Mouse (Mus musculus) bone marrow, adult 2 months (tissue): ENCODE results near the gene Tmem159.

Experiments used
- CTCF ChIP-seq: fragments of 200-500 bp; IDR thresholded peaks from 2 replicates; pipeline ENCODE4 v1.5.1; 2011; ENCODE audit warnings: low read length, control low read depth; ENCODE audit not compliant: control insufficient read depth, insufficient read depth
- POLR2A ChIP-seq: fragments of 200-500 bp; IDR thresholded peaks from 2 replicates; pipeline ENCODE4 v1.6.1; 2011; ENCODE audit warnings: low read depth, mild to moderate bottlenecking, control low read depth, low read length, borderline replicate concordance; ENCODE audit not compliant: control insufficient read depth

DNA sequence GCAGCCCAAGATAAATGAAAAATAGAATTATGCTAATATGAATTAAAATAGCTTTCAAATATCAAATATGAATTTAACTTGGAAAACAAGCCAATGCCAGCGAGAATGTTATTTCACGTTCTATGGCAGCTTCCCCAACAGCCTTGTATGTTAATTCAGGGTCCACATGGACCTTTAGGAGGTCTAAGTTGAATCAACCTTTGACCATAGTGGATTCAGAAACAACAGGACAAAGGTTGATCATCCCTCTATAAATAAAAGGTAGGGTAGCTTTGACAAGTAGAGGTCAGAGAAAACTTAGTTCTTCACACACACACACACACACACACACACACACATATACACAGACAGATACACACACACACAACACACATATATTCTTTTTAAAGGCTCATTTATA lies 48.7 kb downstream of the Tmem159 start:
- TF ChIP-seq CTCF (no peak), POLR2A (no peak)
